Comparison of ENCODE assay signal across 7 mouse cellular contexts in genomic region chr9:77909572-77910269, GRCm38 (mm10). TPM values are rescaled to one million over a fixed set of nuclear protein-coding genes. Genes with fewer than 3 reads are reported as not detected.
DNase-seq lines count a peak whose midpoint lies in the region; ATAC-seq and TF ChIP-seq lines count a peak whose summit lies in the region.

No protein-coding gene starts in this region.

- peak overlapping the region; percentile 63 for H3K4me2 ChIP-seq in embryonic facial prominence, embryonic 15.5 days (replicated peaks)
- H3K4me2 ChIP-seq in midbrain, postnatal 0 days (ENCODE audit: low read depth, low read length, poor library complexity, severe bottlenecking) = peak overlapping the region; percentile 64

- H3K9me3 ChIP-seq in embryonic facial prominence, embryonic 15.5 days (replicated peaks) = no peaks in the 10 kb centered on the region
- no peaks in the 10 kb centered on the region for H3K9me3 ChIP-seq in limb, embryonic 10.5 days (replicated peaks)
- no peaks in the 10 kb centered on the region for H3K9me3 ChIP-seq in midbrain, postnatal 0 days (ENCODE audit: low read length)

- peak overlapping the region; percentile 94 for H3K27ac ChIP-seq in spleen, adult 2 months (ENCODE audit: insufficient read depth, low read length)
- peak overlapping the region; percentile 96 for H3K27ac ChIP-seq in embryonic facial prominence, embryonic 15.5 days (replicated peaks)
- peak overlapping the region; percentile 95 for H3K27ac ChIP-seq in limb, embryonic 10.5 days
- peak overlapping the region; percentile 86 for H3K27ac ChIP-seq in midbrain, postnatal 0 days (ENCODE audit: low read depth, low read length)

- H3K4me3 ChIP-seq in spleen, adult 2 months (ENCODE audit: extremely low read depth, insufficient read depth, insufficient read length) = peak overlapping the region; percentile 79; the same call in 1 of the 2 replicates
- H3K4me3 ChIP-seq in embryonic facial prominence, embryonic 15.5 days (replicated peaks) = peak overlapping the region; percentile 71
- peak overlapping the region; percentile 61 for H3K4me3 ChIP-seq in limb, embryonic 10.5 days
- H3K4me3 ChIP-seq in midbrain, postnatal 0 days (ENCODE audit: low read depth, low read length) = peak overlapping the region; percentile 57

- DNase-seq in spleen, adult 2 months (ENCODE audit: low read depth in 1 of 2, low spot score in 2 of 2) = peak in 1 of 2 experiments; percentile 36
- no peak for DNase-seq in spleen, postnatal 10 days (ENCODE audit: low spot score in 2 of 2)
- peak; percentile 39 for DNase-seq in limb, embryonic 10.5 days (ENCODE audit: low spot score)
- no peak for DNase-seq in midbrain, postnatal 0 days (ENCODE audit: low spot score)
- DNase-seq in right cerebral cortex, postnatal 4 days = no peak
- DNase-seq in left cerebral cortex, adult 11 months (ENCODE audit: low spot score) = no peak

- no peak for TF ChIP-seq CTCF in spleen, adult 2 months (IDR thresholded peaks at IDR 0.05; ENCODE audit: extremely low read depth, insufficient read depth, insufficient read length, insufficient replicate concordance)
- TF ChIP-seq CTCF in midbrain, postnatal 0 days (IDR thresholded peaks at IDR 0.05) = no peak

- ATAC-seq in embryonic facial prominence, embryonic 15.5 days (ENCODE audit: insufficient number of reproducible peaks, low FRiP score, low TSS enrichment, low read depth) = no peak
- ATAC-seq in midbrain, postnatal 0 days (ENCODE audit: low FRiP score) = peak; percentile 10; the same call in 1 of the 2 replicates

- H3K36me3 ChIP-seq in spleen, adult 2 months (ENCODE audit: control insufficient read depth, insufficient read depth, low read length) = no peaks in the 10 kb centered on the region
- H3K36me3 ChIP-seq in embryonic facial prominence, embryonic 15.5 days = no peaks in the 10 kb centered on the region
- no peaks in the 10 kb centered on the region for H3K36me3 ChIP-seq in limb, embryonic 10.5 days
- H3K36me3 ChIP-seq in midbrain, postnatal 0 days (ENCODE audit: insufficient read depth, low read length) = no peaks in the 10 kb centered on the region

- WGBS in spleen, adult 2 months = 58% methylated on average over 10 of the region's 10 CpGs
- WGBS in embryonic facial prominence, embryonic 15.5 days = 17% methylated on average over 10 of the region's 10 CpGs
- 21% methylated on average over 10 of the region's 10 CpGs for WGBS in limb, embryonic 10.5 days
- WGBS in midbrain, postnatal 0 days = 12% methylated on average over 10 of the region's 10 CpGs

- H3K9ac ChIP-seq in embryonic facial prominence, embryonic 15.5 days = peak overlapping the region; percentile 62
- H3K9ac ChIP-seq in midbrain, postnatal 0 days (replicated peaks; ENCODE audit: low read length, poor library complexity, severe bottlenecking) = peak overlapping the region; percentile 74

- H3K27me3 ChIP-seq in spleen, adult 2 months (ENCODE audit: control insufficient read depth, insufficient read depth, low read length) = no peaks in the 10 kb centered on the region
- H3K27me3 ChIP-seq in embryonic facial prominence, embryonic 15.5 days = no peaks in the 10 kb centered on the region
- H3K27me3 ChIP-seq in limb, embryonic 10.5 days (ENCODE audit: low read depth, poor library complexity, severe bottlenecking) = no peaks in the 10 kb centered on the region
- H3K27me3 ChIP-seq in midbrain, postnatal 0 days (ENCODE audit: insufficient read depth, low read length) = no peaks in the 10 kb centered on the region

- no peak for TF ChIP-seq POLR2A in spleen, adult 2 months (IDR thresholded peaks at IDR 0.05; ENCODE audit: low read depth, low read length)

- peaks cover 6% of the 10 kb centered on the region; the same call in 1 of the 2 replicates for H3K4me1 ChIP-seq in spleen, adult 2 months (ENCODE audit: control insufficient read depth, insufficient read depth, insufficient read length)
- H3K4me1 ChIP-seq in embryonic facial prominence, embryonic 15.5 days = peaks cover 11% of the 10 kb centered on the region
- peaks cover 26% of the 10 kb centered on the region for H3K4me1 ChIP-seq in limb, embryonic 10.5 days
- no peaks in the 10 kb centered on the region for H3K4me1 ChIP-seq in midbrain, postnatal 0 days (ENCODE audit: insufficient read depth, low read length)

RNA-seq across cellular contexts. Expression of gene Elovl5, which starts 7.4 kb away (rescaled TPM):
- polyA plus RNA-seq in spleen, adult 2 months (2012; rRNA removed) = 29.8 and 32.4 TPM in 2 replicates
- 57.8 and 62.8 TPM in 2 replicates for polyA plus RNA-seq in embryonic facial prominence, embryonic 15.5 days (2015; fragmentation: Nextera tagmentation; extraction: Ambion mirVana)
- polyA plus RNA-seq in limb, embryonic 10.5 days (2016; fragmentation: Nextera tagmentation; extraction: Ambion mirVana) = 91.1 and 92.8 TPM in 2 replicates
- 79.4 and 80.0 TPM in 2 replicates for total RNA-seq in midbrain, postnatal 0 days (2014; rRNA removed)
- 58.4 and 59.2 TPM in 2 replicates for polyA plus RNA-seq in midbrain, postnatal 0 days (2015; fragmentation: Nextera tagmentation; extraction: Ambion mirVana)
